Mouse (Mus musculus) ES-Bruce4 (cell line): ENCODE results near the gene Papolb. TPM values are rescaled to one million over a fixed set of nuclear protein-coding genes. Genes with fewer than 3 reads are reported as not detected.

Experiments
- H3K27ac ChIP-seq: 2 replicates; pipeline ENCODE4 v1.5.1; 2012; ENCODE audit warnings: low read length, inconsistent platforms; ENCODE audit not compliant: insufficient read depth
- H3K27me3 ChIP-seq: 2 replicates; pipeline ENCODE4 v1.6.1; 2012; ENCODE audit warnings: mild to moderate bottlenecking, low read length, inconsistent platforms; ENCODE audit not compliant: control insufficient read depth, poor library complexity, insufficient read depth, severe bottlenecking
- H3K36me3 ChIP-seq: 2 replicates; pipeline ENCODE4 v1.6.1; 2012; ENCODE audit warnings: inconsistent platforms, mild to moderate bottlenecking, low read length, moderate library complexity; ENCODE audit not compliant: control insufficient read depth, poor library complexity, insufficient read depth, severe bottlenecking
- H3K4me1 ChIP-seq: one replicate; pipeline ENCODE4 v1.8.1; 2011; ENCODE audit warnings: low read length; ENCODE audit not compliant: control insufficient read depth, insufficient read depth
- H3K4me3 ChIP-seq: 2 replicates; pipeline ENCODE4 v1.5.1; 2011; ENCODE audit warnings: low read depth, mild to moderate bottlenecking, low read length
- H3K9ac ChIP-seq: 2 replicates; pipeline ENCODE4 v1.6.1; 2012; ENCODE audit warnings: low read depth, mild to moderate bottlenecking, inconsistent platforms; ENCODE audit not compliant: poor library complexity, severe bottlenecking
- H3K9me3 ChIP-seq: replicated peaks from 2 replicates; pipeline ENCODE4 v1.6.1; 2012; ENCODE audit warnings: mild to moderate bottlenecking, low read length, inconsistent platforms; ENCODE audit not compliant: control insufficient read depth, poor library complexity, insufficient read depth, severe bottlenecking
- CTCF ChIP-seq: IDR thresholded peaks from one replicate; pipeline ENCODE4 v1.8.1; 2011; ENCODE audit warnings: low read depth, low read length
- EP300 ChIP-seq: IDR thresholded peaks from 2 replicates; pipeline ENCODE4 v1.6.1; 2011; ENCODE audit warnings: low read depth, low read length; ENCODE audit not compliant: insufficient read depth
- POLR2A ChIP-seq: IDR thresholded peaks from one replicate; pipeline ENCODE4 v1.8.1; 2011; ENCODE audit warnings: low read length; ENCODE audit not compliant: insufficient read depth
- polyA plus RNA-seq: library from polyadenylated mRNA; stranded (reverse); fragments of >200 nt; gene quantifications from 2 replicates; pipeline ENCODE4 v1.2.4, GENCODE M21; 2011; ENCODE audit warnings: low read depth; ENCODE audit not compliant: missing spikeins, insufficient read depth, insufficient read length

The Papolb gene
- polyA plus RNA-seq, 1 experiment = 3.9 TPM

DNA sequence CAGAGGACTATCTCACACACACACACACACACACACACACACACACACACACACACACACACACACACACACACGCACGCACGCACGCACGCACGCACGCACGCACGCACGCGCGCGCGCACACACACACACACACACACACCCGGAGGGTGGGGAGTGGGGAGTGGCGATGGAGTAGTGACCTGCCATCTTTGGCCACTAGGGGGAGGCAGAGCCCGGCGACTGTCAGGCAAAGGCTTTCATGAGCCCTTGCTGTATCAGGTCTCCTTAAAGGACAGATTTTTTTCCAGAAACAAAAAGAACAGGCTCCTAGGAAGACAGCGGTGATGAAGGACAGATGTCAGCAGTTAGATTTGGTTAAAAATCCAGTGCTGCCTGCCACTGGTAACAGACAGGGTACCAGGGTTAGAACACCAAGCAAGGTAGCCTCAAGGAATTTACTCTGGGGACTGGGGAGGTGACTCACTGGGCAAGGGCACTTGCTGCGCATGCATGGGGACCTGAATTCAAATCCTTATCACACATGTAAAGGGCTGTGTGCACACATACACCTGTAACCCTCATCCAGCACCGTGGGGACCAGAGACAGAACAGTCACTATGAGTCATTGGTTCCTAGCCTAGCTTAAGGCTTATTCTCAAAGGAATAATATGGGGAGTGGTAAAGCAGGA lies 27.7 kb upstream of the Papolb start:
- TF ChIP-seq CTCF = peak; percentile 88
- TF ChIP-seq POLR2A = no peak
- 0 out of 2 replicates have a peak, but pooled peaks have one; percentile 18 for TF ChIP-seq EP300
- Histone ChIP-seq H3K36me3 (no peaks in the 10 kb centered on the region), H3K4me1 (peaks cover 3% of the 10 kb centered on the region), H3K9me3 (no peaks in the 10 kb centered on the region), H3K9ac (no peak overlapping the region), H3K4me3 (no peak overlapping the region), H3K27ac (no peak overlapping the region), H3K27me3 (no peaks in the 10 kb centered on the region)

DNA sequence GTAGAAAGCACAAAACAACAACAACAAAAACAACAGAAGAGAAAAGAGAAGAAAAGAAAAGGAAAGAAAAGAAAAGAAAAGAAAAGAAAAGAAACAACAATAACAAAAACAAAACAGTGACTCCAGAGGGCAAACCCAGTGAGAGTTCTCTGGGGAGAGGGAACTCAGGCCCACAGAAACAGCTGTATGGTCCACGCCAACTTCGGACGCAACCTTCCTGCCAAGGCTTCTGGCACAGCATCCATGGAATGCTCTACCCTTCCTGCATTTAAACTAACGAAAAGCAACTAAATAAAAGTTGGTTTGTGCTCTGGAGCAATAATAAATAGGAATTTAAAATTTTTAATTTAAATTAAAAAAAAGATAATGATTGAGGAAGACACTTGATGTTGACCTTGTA lies 26.8 kb upstream of the Papolb start:
- Histone ChIP-seq H3K4me1 (peaks cover 3% of the 10 kb centered on the region), H3K9me3 (no peaks in the 10 kb centered on the region), H3K27me3 (no peaks in the 10 kb centered on the region), H3K9ac (no peak overlapping the region), H3K27ac (no peak overlapping the region), H3K4me3 (no peak overlapping the region), H3K36me3 (no peaks in the 10 kb centered on the region)
- TF ChIP-seq POLR2A = no peak
- no peak for TF ChIP-seq EP300
- no peak for TF ChIP-seq CTCF

DNA sequence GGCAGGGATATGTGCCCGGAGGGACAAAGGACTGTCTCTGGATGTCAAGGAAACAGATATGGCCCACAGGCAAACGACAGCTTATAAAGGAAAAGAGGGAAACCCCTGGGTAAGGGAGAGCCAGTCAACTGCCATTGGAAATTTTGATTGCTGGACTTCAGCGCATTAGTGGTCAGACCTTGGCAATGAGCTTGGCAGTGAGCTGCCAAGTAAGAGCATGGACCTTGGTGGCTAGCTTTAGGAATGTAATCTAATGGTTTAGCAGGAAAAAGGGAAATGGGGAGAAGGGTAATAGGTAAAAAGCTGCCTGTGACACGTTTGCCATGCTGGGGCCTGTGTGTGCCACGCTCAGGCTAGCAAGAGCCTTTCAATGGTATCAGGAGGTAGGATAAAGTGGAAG lies 26.0 kb upstream of the Papolb start:
- TF ChIP-seq CTCF (no peak), EP300 (no peak), POLR2A (no peak)
- no peaks in the 10 kb centered on the region for H3K27me3 ChIP-seq
- no peaks in the 10 kb centered on the region for H3K36me3 ChIP-seq
- no peak overlapping the region for H3K9ac ChIP-seq
- H3K9me3 ChIP-seq = no peaks in the 10 kb centered on the region
- no peak overlapping the region for H3K27ac ChIP-seq
- H3K4me1 ChIP-seq = peaks cover 2% of the 10 kb centered on the region
- H3K4me3 ChIP-seq = no peak overlapping the region

DNA sequence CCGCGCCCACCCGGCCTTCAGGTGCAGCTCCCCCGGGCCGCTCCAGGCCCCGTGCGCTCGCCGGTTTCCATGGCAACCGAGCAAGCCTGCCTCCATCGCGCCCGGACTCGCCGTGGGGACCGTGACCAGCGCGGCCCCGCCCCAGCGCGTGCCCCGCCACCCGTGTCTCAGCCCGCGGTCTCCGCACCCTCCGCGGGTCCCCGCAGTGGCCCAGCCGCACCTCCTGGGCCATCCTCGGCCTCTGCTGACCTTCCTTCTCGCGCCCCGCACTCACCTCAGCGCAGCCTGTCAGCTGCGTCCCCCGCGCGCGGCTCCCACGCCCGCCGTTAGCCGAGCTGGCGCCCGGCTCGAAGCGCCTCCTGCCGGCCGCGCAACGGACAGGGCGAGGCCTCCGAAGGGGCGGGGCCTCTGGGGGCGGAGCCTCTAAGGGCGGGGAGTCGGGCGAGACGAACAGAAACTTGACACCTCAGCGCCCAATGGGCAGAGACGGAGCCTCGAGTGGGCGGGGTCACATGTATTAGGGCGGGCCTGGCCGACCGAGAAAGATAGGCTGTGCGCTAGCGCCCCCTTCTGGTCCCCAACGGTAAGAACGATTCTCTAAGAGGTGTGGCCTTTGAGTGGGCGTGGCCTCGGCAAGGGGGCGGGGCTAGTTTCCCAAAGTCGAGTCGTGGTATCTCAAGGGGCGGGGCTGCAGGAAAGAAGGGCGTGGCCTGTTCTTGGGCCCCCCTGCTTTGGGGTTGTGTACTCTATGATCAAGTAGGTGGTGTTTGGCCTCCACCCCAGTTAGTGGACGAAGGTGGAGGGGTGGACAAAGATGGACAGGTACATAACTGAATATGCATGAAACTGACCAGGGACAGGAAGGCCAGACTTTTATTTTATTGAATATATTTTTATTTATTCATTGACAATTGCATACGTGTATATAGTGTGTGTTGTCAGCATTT lies 21.1 kb upstream of the Papolb start, which contains the start of gene Radil:
TSS of gene Radil (minus strand) at position 393 of the 947 bp plus-strand sequence.
- Histone ChIP-seq H3K9me3 (no peaks in the 10 kb centered on the region), H3K9ac (peak within 1 kb of the TSS; percentile 69), H3K36me3 (no peaks in the 10 kb centered on the region), H3K27ac (no peak within 1 kb of the TSS), H3K4me1 (peaks cover 5% of the 10 kb centered on the region), H3K4me3 (peak within 1 kb of the TSS; percentile 76), H3K27me3 (no peaks in the 10 kb centered on the region)
- TF ChIP-seq CTCF = peak; percentile 80
- TF ChIP-seq EP300 = no peak

DNA sequence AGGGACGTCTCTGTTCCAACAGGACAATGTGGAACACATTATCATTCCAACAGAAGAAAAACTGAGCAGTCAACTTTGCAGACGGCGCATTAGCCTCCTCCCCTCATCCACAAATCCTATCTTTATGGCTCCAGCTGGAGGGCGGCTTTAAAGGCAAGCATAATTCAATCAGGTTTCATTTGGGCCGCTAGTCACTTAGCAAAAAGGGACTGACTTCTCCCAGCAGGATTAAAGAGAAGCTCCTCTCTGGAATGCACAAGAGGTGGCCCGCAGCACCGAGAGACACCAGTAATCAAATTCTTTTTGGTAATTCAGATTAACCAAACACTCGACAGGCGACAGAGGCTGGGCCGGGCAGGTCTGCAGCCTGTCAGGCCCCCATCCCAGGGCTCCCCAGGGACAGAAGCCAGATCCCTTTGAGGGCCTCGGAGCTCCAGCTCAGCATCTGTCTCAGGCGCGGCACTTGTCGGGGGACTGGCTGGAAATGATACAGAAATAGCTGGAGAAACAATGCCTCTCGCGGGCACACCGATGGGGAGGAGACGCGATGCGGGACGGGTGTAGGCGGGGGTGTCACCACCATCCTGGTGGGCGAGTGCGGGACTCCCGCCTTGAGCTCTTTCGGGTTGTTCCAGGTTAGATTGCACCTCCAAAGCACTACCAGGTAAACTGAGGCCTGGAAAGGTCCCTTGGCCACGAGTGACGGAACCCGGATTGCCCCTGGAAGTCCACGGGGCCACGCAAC lies 20.3 kb upstream of the Papolb start:
- Histone ChIP-seq H3K9ac (peak overlapping the region; percentile 69), H3K9me3 (no peaks in the 10 kb centered on the region), H3K4me3 (peak overlapping the region; percentile 76), H3K36me3 (no peaks in the 10 kb centered on the region), H3K4me1 (peaks cover 10% of the 10 kb centered on the region), H3K27ac (no peak overlapping the region), H3K27me3 (no peaks in the 10 kb centered on the region)
- TF ChIP-seq EP300 (no peak), POLR2A (no peak), CTCF (no peak)

DNA sequence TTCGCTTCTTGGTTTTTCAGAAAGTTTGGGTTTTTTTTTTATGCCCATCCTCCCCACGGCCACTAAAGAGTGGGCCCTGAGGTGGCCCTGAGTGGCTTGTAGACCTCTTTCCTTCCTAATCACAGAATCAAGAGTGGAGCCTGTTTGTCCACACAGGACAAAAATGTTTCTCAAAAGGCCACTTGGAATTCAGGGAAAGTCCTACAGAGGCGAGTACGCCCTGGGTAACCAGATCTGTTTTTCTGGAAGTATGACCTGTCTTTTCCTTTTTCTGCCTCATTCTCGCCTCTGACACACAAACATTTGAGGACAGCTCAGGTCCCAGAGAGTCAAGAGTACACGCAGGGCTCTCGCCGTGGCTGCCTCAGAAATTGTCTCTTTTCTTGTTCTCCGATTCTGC lies 19.6 kb upstream of the Papolb start:
- Histone ChIP-seq H3K4me3 (no peak overlapping the region), H3K27me3 (no peaks in the 10 kb centered on the region), H3K27ac (no peak overlapping the region), H3K4me1 (peaks cover 15% of the 10 kb centered on the region), H3K9me3 (no peaks in the 10 kb centered on the region), H3K9ac (no peak overlapping the region), H3K36me3 (no peaks in the 10 kb centered on the region)
- TF ChIP-seq EP300 = no peak
- no peak for TF ChIP-seq POLR2A
- TF ChIP-seq CTCF = no peak
